ENCODE assay signal across 26 mouse cellular contexts in the genomic region with DNA sequence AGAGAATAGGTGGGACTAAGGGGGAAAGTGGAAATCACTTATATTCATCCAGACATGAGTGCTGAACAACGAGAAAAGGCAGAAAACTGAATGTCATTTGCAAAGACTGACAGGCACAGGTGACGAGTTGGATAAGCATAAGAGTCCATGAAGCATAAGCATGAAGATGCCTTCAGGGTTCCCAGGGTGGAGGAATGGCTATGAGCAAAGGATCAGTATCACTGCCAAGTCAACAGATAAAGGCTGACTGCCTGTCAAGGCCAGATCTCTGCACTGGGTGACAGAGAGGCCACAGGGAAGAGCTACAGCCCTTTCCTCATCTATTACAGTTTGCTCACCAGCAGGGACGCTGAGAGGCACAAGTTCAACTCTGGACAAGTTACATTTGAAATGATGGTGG. TPM values are rescaled to one million over a fixed set of nuclear protein-coding genes. Genes with fewer than 3 reads are reported as not detected.
DNase-seq lines count a peak whose midpoint lies in the region; ATAC-seq lines count a peak whose summit lies in the region.
"Had no signal": no experiment of that assay in that cellular context is flagged by ENCODE, and none has a peak within 500 bp of the region (broad histone marks: within the 10 kb centered on the region; RNA-seq: fewer than 3 reads in every experiment).

No protein-coding gene starts in this region.

- H3K4me3 ChIP-seq in heart, embryonic 13.5 days: no peak overlapping the region
- H3K4me3 ChIP-seq: embryonic facial prominence, embryonic 13.5 days; erythroblast, embryonic 14.5 days; heart, embryonic 15.5 days; layer of hippocampus, adult 2 months; left cerebral cortex, adult 2 months; limb, embryonic 12.5 days; liver, embryonic 15.5 days; midbrain, embryonic 15.5 days; neural tube, embryonic 12.5 days; stomach, embryonic 15.5 days had no signal

- peaks cover 30% of the 10 kb centered on the region for H3K4me1 ChIP-seq in heart, embryonic 13.5 days
- H3K4me1 ChIP-seq: limb, embryonic 12.5 days; midbrain, embryonic 15.5 days; neural tube, embryonic 12.5 days; stomach, embryonic 15.5 days had no signal

- H3K27ac ChIP-seq in heart, embryonic 13.5 days (replicated peaks): 0 out of 2 replicates have a peak overlapping the region, but pooled peaks have one; percentile 2
- H3K27ac ChIP-seq: embryonic facial prominence, embryonic 13.5 days; heart, embryonic 15.5 days; hindbrain, postnatal 0 days; layer of hippocampus, adult 2 months; left cerebral cortex, adult 2 months; limb, embryonic 12.5 days; liver, embryonic 15.5 days; midbrain, embryonic 15.5 days; neural tube, embryonic 12.5 days; stomach, embryonic 15.5 days had no signal

- H3K36me3 ChIP-seq in heart, embryonic 13.5 days: no peaks in the 10 kb centered on the region
- H3K36me3 ChIP-seq: embryonic facial prominence, embryonic 13.5 days; heart, embryonic 15.5 days; limb, embryonic 12.5 days; liver, embryonic 15.5 days; midbrain, embryonic 15.5 days; neural tube, embryonic 12.5 days; stomach, embryonic 15.5 days had no signal

- no peak overlapping the region for H3K4me2 ChIP-seq in heart, embryonic 13.5 days
- H3K4me2 ChIP-seq: embryonic facial prominence, embryonic 13.5 days; heart, embryonic 15.5 days; limb, embryonic 12.5 days; liver, embryonic 15.5 days; lung, embryonic 14.5 days; midbrain, embryonic 15.5 days; neural tube, embryonic 12.5 days; stomach, embryonic 15.5 days had no signal

- ATAC-seq in heart, embryonic 13.5 days (ENCODE audit: extremely low read depth, insufficient number of reproducible peaks, low FRiP score, low TSS enrichment): no peak
- ATAC-seq: activated CD4-positive, CD25-positive, alpha-beta regulatory T cell, adult 4 months; hindbrain, postnatal 0 days; midbrain, embryonic 15.5 days had no signal

- no peak for DNase-seq in heart, adult 9 months (ENCODE audit: low spot score in 2 of 2)
- peak; percentile 53 for DNase-seq in retina, postnatal 1 day
- no peak for DNase-seq in retina, embryonic 14.5 days (ENCODE audit: low spot score)
- DNase-seq in adrenal gland, postnatal 14 days: peak; percentile 56
- DNase-seq in kidney, postnatal 14 days: no peak
- DNase-seq in spleen, adult 12 weeks (ENCODE audit: low spot score): no peak
- DNase-seq: cerebellum, adult 11-12 months; cerebellum, adult 9-11 months; gastrocnemius, postnatal 10 days; kidney, adult 11 months; kidney, postnatal 25 days; lung, postnatal 14 days had no signal

- H3K27me3 ChIP-seq in heart, embryonic 13.5 days (replicated peaks): no peaks in the 10 kb centered on the region
- H3K27me3 ChIP-seq: embryonic facial prominence, embryonic 13.5 days; heart, embryonic 15.5 days; limb, embryonic 12.5 days; midbrain, embryonic 15.5 days; neural tube, embryonic 12.5 days; stomach, embryonic 15.5 days had no signal

- no peaks in the 10 kb centered on the region for H3K9me3 ChIP-seq in heart, embryonic 13.5 days
- H3K9me3 ChIP-seq: embryonic facial prominence, embryonic 13.5 days; heart, embryonic 15.5 days; limb, embryonic 12.5 days; liver, embryonic 15.5 days; midbrain, embryonic 15.5 days; neural tube, embryonic 12.5 days; stomach, embryonic 15.5 days had no signal

- no peak overlapping the region for H3K9ac ChIP-seq in heart, embryonic 13.5 days
- H3K9ac ChIP-seq: embryonic facial prominence, embryonic 13.5 days; heart, embryonic 15.5 days; limb, embryonic 12.5 days; liver, embryonic 15.5 days; lung, embryonic 14.5 days; midbrain, embryonic 15.5 days; neural tube, embryonic 12.5 days; stomach, embryonic 15.5 days had no signal

- WGBS in heart, embryonic 13.5 days: 47% methylated on average over 3 of the region's 3 CpGs

RNA-seq across cellular contexts. Expression of a gene that starts 5.8 kb away (rescaled TPM):
- 56.3 and 65.1 TPM in 2 replicates for polyA plus RNA-seq in heart, embryonic 13.5 days (2015; fragmentation: Nextera tagmentation; extraction: Ambion mirVana)
- 95.8 and 154 TPM in 2 replicates for total RNA-seq in adrenal gland, postnatal 14 days (2021)

Comparison
In these comparisons a context has a peak if more than half of its experiments do, and no peak if none do; other contexts are left out.
1. DNase-seq: peak in retina, postnatal 1 day (single experiment) and adrenal gland, postnatal 14 days (single experiment); none in heart, adult 9 months (0 of 2), retina, embryonic 14.5 days (single experiment), kidney, postnatal 14 days (single experiment) and spleen, adult 12 weeks (single experiment).